Mouse (Mus musculus) MN1 (cell line): ENCODE data around the gene Kif27.

Experiments
- DNase-seq: peaks from one replicate; pipeline ENCODE4 v3.0.0-alpha.2; 2016; ENCODE audit warnings: low spot score

The Kif27 gene

GRCm38 (mm10) chr13:58364353-58365175 is 5.6 kb upstream of the Kif27 start:
- DNase-seq: no peak

- no peak for DNase-seq
These were observed 357 bp upstream of the Kif27 start for GRCm38 (mm10) chr13:58359304-58359653.

- DNase-seq: no peak
These were observed 5.9 kb downstream of the Kif27 start for GRCm38 (mm10) chr13:58352996-58353395.

- DNase-seq: no peak
These were observed 8.3 kb downstream of the Kif27 start for GRCm38 (mm10) chr13:58350606-58351005.

GRCm38 (mm10) chr13:58344505-58344904 is 14.4 kb downstream of the Kif27 start:
- no peak for DNase-seq

- no peak for DNase-seq
These were observed 21.5 kb downstream of the Kif27 start for GRCm38 (mm10) chr13:58337456-58337855.

- no peak for DNase-seq
These were observed 24.8 kb downstream of the Kif27 start for GRCm38 (mm10) chr13:58334116-58334515.

- DNase-seq: no peak
These were observed 41.2 kb downstream of the Kif27 start for GRCm38 (mm10) chr13:58317768-58318167.

GRCm38 (mm10) chr13:58314991-58315390 is 43.9 kb downstream of the Kif27 start:
- DNase-seq: no peak

- DNase-seq: no peak
These were observed 45.2 kb downstream of the Kif27 start for GRCm38 (mm10) chr13:58313758-58314157.

- no peak for DNase-seq
These were observed 47.6 kb downstream of the Kif27 start for GRCm38 (mm10) chr13:58311351-58311750.

GRCm38 (mm10) chr13:58309499-58309898 is 49.4 kb downstream of the Kif27 start:
- DNase-seq: no peak

GRCm38 (mm10) chr13:58307453-58307852 is 51.5 kb downstream of the Kif27 start:
- no peak for DNase-seq

GRCm38 (mm10) chr13:58305230-58305629 is 53.7 kb downstream of the Kif27 start:
- no peak for DNase-seq

GRCm38 (mm10) chr13:58302421-58303145 is 56.3 kb downstream of the Kif27 start:
- DNase-seq: no peak

GRCm38 (mm10) chr13:58301961-58302360 is 57.0 kb downstream of the Kif27 start:
- no peak for DNase-seq

GRCm38 (mm10) chr13:58298756-58299155 is 60.2 kb downstream of the Kif27 start:
- DNase-seq: no peak

- peak; percentile 52 for DNase-seq
These were observed 63.3 kb downstream of the Kif27 start for GRCm38 (mm10) chr13:58295582-58295981.

GRCm38 (mm10) chr13:58292811-58293210 is 66.1 kb downstream of the Kif27 start:
- peak; percentile 19 for DNase-seq

- DNase-seq: no peak
These were observed 69.6 kb downstream of the Kif27 start for GRCm38 (mm10) chr13:58289308-58289707.

- DNase-seq: peak; percentile 71
These were observed 71.1 kb downstream of the Kif27 start for GRCm38 (mm10) chr13:58287822-58288221.

GRCm38 (mm10) chr13:58283466-58283865 is 75.5 kb downstream of the Kif27 start:
- DNase-seq: no peak

- DNase-seq: no peak
These were observed 77.0 kb downstream of the Kif27 start for GRCm38 (mm10) chr13:58281936-58282335.
